Mouse (Mus musculus) cerebellum, postnatal 36 days (tissue): ENCODE measurements around the gene Gsg1l.

ENCODE experiments used
- DNase-seq, 2 experiments: peaks; one replicate each; pipeline ENCODE4 v3.0.0; 2021 to 2022; ENCODE audit warnings: mixed read lengths in 2 of 2

Gene Gsg1l

DNA sequence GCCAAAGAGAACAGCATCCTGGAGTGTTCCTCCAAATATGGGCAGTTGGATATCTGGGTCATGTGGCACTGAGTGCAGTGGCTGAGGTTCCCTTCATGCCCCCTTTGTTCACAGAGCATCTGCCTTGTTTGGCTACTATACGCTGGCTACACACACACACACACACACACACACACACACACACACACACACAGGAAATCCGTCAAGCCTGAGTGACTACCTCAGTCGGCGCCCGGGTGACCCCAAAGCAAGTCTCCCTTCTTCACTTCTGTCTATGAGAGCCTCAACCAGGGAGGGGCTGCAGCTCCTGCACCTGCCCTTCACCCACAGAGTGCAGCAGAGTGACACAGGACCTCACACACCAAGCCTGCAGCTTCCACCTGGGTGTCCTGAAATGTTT lies 161.4 kb downstream of the Gsg1l start:
- no peak for DNase-seq

- no peak for DNase-seq
Observed at GRCm38 (mm10) chr7:125900386-125901161, 181.6 kb downstream of the Gsg1l start.

DNA sequence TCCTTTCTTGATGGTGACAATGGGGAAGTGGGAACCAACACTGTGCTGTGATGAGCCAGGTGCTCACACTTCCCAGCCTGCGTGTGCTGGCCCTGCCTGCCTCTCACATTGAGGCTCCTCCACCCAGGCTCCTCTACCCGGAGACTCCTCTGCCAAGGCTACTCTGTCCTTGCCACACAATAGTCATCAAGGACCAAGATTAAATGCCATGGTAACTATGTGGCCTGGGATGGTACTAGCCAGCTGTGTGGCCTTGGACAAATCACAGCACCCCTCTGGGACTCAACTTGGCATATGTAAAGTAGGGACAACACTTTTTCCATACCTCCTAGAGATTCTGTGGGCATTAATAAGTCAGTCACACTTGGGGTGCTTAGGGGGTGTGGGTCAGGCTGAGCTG lies 182.3 kb downstream of the Gsg1l start:
- no peak for DNase-seq

- DNase-seq, result peak; percentile 61 to 64
Observed at GRCm38 (mm10) chr7:125899036-125899435, 183.2 kb downstream of the Gsg1l start.

DNA sequence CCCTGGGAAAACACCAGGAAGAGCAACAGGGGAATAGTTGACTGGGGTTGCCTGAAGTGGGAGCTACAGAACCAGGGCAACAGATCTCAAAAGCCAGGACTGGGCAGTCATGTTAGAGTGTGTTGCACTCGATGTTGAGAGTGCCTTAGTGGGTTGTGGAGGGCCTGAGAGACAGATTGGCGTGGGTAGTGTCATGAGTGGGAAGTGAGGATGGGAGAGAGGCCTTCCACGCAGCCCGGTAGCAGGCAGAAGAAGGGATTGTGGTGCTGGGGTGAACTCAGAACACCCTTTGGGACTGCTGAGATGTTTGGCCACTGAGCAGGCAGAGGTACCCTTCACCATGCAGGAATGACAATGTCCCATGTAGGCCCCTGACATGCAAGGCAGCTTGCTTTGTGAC lies 185.2 kb downstream of the Gsg1l start:
- no peak for DNase-seq

- no peak for DNase-seq
Observed at GRCm38 (mm10) chr7:125893621-125894020, 188.6 kb downstream of the Gsg1l start.

- DNase-seq, result no peak
Observed at GRCm38 (mm10) chr7:125888373-125888772, 193.8 kb downstream of the Gsg1l start.

GRCm38 (mm10) chr7:125887761-125888160 lies 194.4 kb downstream of the Gsg1l start:
- no peak for DNase-seq

DNA sequence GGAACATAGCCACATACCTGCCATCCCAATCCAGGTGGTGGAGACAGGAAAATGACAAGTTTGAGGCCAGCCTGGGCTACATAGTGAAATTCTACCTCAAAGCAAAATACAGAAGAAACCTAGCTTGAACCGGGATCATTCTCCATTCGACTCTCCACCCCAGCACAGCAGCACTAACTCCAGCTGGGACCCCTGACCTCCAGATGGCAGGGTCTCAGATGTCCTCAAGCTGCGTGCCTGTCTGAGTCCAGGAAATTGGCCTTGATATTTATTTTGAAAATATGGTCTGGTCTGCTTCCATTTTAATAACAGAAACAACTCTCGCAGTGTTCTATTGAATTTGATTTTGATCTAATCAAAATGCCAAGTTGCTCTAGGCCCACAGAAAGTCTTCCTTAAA lies 195.1 kb downstream of the Gsg1l start:
- no peak for DNase-seq

DNA sequence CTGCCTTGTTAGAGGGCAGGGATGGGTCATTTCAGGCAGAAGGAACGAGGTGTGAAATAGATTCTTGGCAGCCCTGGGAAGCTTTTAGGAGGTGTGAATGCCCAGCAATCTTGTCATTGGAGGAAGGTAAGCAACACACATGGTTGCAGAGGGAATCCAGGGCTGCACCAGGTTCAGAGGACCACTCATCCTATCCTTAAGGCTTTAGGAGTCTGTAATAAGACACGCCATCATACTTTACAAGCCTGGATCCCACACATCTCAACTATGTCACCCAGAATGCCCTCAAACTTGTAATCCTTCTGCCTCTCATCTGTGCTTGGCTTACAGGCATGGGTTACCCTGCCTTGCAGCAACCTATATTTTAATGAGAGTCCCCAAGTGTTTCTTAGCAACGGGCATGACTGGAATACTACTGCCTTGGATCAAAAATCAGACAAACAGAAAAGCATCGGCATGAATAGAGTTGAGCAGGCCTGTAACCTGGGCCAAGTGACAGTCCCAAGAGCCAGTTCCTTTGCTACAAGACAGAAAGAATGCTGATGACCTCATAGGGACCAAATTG lies 196.0 kb downstream of the Gsg1l start:
- no peak for DNase-seq

DNA sequence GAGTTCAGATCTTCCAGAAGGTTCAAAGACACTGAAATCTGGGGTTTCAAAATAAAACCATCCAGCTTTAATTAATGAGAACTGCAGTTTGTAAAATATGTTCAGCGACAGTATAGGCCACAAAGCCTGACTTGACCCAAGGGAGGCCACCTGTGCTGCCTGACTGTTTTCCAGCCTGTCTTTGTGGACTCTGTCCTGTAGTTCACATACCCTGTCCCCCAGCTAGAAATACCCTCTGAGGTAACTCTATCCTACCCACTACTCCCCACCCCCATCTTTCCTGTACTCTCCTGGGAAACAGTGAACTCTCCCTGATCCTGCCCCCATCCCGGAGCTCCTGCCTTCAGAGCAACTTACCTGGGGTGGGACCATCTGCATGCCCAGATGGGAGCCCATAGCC lies 199.0 kb downstream of the Gsg1l start:
- no peak for DNase-seq

DNA sequence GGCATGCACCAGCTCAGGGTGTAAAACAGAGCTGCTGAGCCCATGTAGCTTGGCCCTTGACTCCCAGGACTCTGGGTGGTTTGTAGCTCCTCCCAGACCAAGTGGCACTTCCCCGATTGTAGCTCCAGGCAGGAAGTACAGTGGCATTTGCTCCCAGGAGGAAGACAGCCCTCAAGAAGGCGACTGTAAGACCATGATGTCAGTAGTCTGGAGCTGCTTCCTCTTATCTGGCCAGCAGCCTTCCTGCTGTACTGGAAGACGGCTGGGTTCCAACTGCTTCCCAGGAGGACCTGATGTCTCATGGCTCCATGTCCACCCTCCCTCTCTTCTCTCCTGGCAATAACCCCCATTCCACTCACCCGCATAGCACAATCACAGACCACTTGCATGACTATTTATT lies 204.2 kb downstream of the Gsg1l start:
- DNase-seq, result no peak

GRCm38 (mm10) chr7:125873971-125874495 lies 208.2 kb downstream of the Gsg1l start:
- no peak for DNase-seq

DNA sequence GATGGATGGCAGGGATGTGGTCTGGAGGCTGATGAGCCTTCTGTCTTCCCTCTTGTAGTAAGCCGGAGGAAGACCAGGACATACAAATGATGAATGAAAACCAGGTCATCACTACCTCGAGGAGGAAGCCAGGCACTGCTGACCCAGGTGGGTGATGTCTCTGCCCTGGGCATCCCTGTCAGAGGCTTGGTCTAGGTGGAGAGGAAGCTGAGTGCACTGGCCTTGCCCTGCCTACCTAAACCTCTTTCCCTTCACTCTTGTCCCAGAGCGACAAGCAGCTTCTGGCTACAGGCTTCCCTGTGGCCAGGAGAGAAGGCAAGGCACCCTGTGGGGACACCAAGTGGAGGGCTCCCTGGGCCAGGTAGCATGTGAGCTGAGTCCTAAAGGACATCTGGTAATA lies 209.3 kb downstream of the Gsg1l start:
- no peak for DNase-seq

- no peak for DNase-seq
Observed at GRCm38 (mm10) chr7:125872202-125872580, 210.0 kb downstream of the Gsg1l start.

GRCm38 (mm10) chr7:125871404-125872201 lies 210.6 kb downstream of the Gsg1l start:
- no peak for DNase-seq

DNA sequence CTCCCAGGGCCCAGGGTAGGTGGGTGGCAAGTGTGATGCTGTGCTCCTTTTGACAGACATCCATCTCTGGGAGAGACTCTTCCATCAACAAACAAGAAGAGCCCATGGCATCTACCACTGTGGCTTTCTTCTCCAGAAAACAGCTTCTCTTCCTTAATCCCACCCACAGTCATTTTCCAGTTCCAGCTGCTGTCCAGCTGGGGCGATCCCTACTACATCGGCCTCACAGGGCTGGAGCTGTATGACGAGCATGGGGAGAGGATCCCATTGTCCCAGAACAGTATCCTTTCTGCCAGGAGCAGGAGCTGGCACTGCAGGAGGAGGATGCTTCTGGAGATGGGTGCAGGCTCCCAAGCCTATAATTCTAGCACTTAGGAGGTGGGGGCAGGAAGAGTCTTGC lies 213.6 kb downstream of the Gsg1l start:
- no peak for DNase-seq

- DNase-seq, result no peak
Observed at GRCm38 (mm10) chr7:125865234-125865633, 217.0 kb downstream of the Gsg1l start.

GRCm38 (mm10) chr7:125864026-125864425 lies 218.2 kb downstream of the Gsg1l start:
- DNase-seq, result no peak

- DNase-seq, result no peak
Observed at GRCm38 (mm10) chr7:125860421-125860820, 221.8 kb downstream of the Gsg1l start.

GRCm38 (mm10) chr7:125859564-125859963 lies 222.6 kb downstream of the Gsg1l start:
- DNase-seq, result no peak

DNA sequence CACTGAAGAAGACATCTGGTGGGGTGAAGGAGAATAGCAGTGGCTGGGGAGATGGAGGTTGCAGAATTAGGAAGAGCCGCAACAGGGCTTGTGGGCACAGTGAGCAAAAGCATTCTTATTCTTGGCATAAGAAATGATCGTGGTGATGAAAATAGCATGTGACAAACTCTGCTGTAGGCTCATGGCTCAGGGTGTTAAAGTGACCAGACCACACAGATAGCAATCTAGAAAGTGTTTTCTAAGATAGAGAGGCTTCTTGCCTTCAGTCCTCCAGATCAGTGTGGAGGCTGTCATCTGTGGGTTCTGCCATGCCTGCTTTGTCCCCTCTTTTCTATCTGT lies 234.7 kb downstream of the Gsg1l start:
- no peak for DNase-seq

DNA sequence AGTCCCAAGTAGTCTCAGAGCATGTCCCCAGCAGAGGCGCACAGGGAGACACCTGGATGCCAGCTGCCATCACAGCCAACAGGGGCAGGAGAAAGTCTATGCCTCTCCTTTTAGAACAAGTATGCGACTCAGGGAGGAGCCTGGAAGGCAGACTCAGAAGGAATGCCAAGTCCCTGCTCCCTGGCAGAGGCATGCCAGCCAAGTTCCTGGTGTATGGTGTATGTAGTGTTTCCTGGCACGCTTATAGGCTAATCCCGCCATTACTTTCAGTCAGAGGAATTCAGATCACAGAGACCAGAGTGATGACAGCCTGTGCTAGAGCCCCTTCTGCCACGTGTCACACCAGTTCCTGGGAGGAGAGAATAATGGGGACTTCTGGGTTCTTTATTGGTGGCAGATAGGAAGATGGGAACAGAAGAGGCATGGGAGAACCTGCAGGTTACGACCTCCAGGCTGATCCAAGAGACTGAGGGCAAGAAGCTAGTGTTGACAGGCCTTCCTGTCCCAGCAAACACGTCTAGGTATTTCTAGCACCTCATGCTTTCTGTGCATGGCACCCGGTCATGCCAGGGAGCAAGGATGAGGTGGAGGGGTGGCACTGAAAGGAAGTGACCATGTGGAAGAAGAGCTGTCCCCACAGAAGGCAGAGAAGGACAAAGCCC lies 235.2 kb downstream of the Gsg1l start:
- DNase-seq, result peak in 1 of 2 experiments; percentile 5
